Mouse (Mus musculus): ENCODE results near the gene Arsg. TPM values are rescaled to one million over a fixed set of nuclear protein-coding genes. Genes with fewer than 3 reads are reported as not detected.

Arsg gene
- polyA plus RNA-seq, 1 experiment = 0.51 TPM

- Histone ChIP-seq H3K79me3 (ENCODE audit: low read depth) (no peaks in the 10 kb centered on the region), H3K4me3 (ENCODE audit: insufficient read depth, poor library complexity, severe bottlenecking) (no peak overlapping the region), H3ac (ENCODE audit: control insufficient read depth, insufficient read length, low read depth) (no peak overlapping the region), H3K36me3 (ENCODE audit: control insufficient read depth, insufficient read depth) (peaks cover 30% of the 10 kb centered on the region), H3K79me2 (ENCODE audit: control insufficient read depth, insufficient read depth) (no peaks in the 10 kb centered on the region), H3K27me3 (ENCODE audit: control insufficient read depth, insufficient read depth, insufficient read length) (no peaks in the 10 kb centered on the region)
- TF ChIP-seq MYOD1 (IDR thresholded peaks at IDR 0.05; ENCODE audit: control insufficient read depth, insufficient read length, low read depth) (no peak), USF1 (IDR thresholded peaks at IDR 0.05; ENCODE audit: low read depth) (no peak), CEBPB (IDR thresholded peaks at IDR 0.05; ENCODE audit: low read depth) (no peak), MAX (IDR thresholded peaks at IDR 0.05) (no peak), CTCF (IDR thresholded peaks at IDR 0.05; ENCODE audit: control insufficient read depth, insufficient read depth, insufficient read length) (no peak), MYOG (IDR thresholded peaks at IDR 0.05; ENCODE audit: control insufficient read depth, extremely low read depth, insufficient read length) (no peak), FOSL1 (IDR thresholded peaks at IDR 0.05; ENCODE audit: insufficient read depth, low read length, poor library complexity, severe bottlenecking) (no peak)
Measured at GRCm38 (mm10) chr11:109583986-109584385, 110.8 kb downstream of the Arsg start.

GRCm38 (mm10) chr11:109584843-109585713 is 111.9 kb downstream of the Arsg start:
- Histone ChIP-seq H3ac (ENCODE audit: control insufficient read depth, insufficient read length, low read depth) (no peak overlapping the region), H3K4me3 (ENCODE audit: insufficient read depth, poor library complexity, severe bottlenecking) (no peak overlapping the region), H3K27me3 (ENCODE audit: control insufficient read depth, insufficient read depth, insufficient read length) (no peaks in the 10 kb centered on the region), H3K79me2 (ENCODE audit: control insufficient read depth, insufficient read depth) (no peaks in the 10 kb centered on the region), H3K36me3 (ENCODE audit: control insufficient read depth, insufficient read depth) (peaks cover 19% of the 10 kb centered on the region), H3K79me3 (ENCODE audit: low read depth) (no peaks in the 10 kb centered on the region)
- no peak for TF ChIP-seq MYOD1 (IDR thresholded peaks at IDR 0.05; ENCODE audit: control insufficient read depth, insufficient read length, low read depth)
- peak; percentile 76 for TF ChIP-seq CTCF (IDR thresholded peaks at IDR 0.05; ENCODE audit: control insufficient read depth, insufficient read depth, insufficient read length)
- no peak for TF ChIP-seq MAX (IDR thresholded peaks at IDR 0.05)
- no peak for TF ChIP-seq CEBPB (IDR thresholded peaks at IDR 0.05; ENCODE audit: low read depth)
- TF ChIP-seq FOSL1 (IDR thresholded peaks at IDR 0.05; ENCODE audit: insufficient read depth, low read length, poor library complexity, severe bottlenecking) = no peak
- no peak for TF ChIP-seq USF1 (IDR thresholded peaks at IDR 0.05; ENCODE audit: low read depth)
- TF ChIP-seq MYOG (IDR thresholded peaks at IDR 0.05; ENCODE audit: control insufficient read depth, extremely low read depth, insufficient read length) = no peak

- Histone ChIP-seq H3K36me3 (ENCODE audit: control insufficient read depth, insufficient read depth) (peaks cover 18% of the 10 kb centered on the region), H3K79me2 (ENCODE audit: control insufficient read depth, insufficient read depth) (no peaks in the 10 kb centered on the region), H3K4me3 (ENCODE audit: insufficient read depth, poor library complexity, severe bottlenecking) (no peak overlapping the region), H3ac (ENCODE audit: control insufficient read depth, insufficient read length, low read depth) (no peak overlapping the region), H3K79me3 (ENCODE audit: low read depth) (no peaks in the 10 kb centered on the region), H3K27me3 (ENCODE audit: control insufficient read depth, insufficient read depth, insufficient read length) (no peaks in the 10 kb centered on the region)
- no peak for TF ChIP-seq MYOG (IDR thresholded peaks at IDR 0.05; ENCODE audit: control insufficient read depth, extremely low read depth, insufficient read length)
- TF ChIP-seq CEBPB (IDR thresholded peaks at IDR 0.05; ENCODE audit: low read depth) = no peak
- no peak for TF ChIP-seq FOSL1 (IDR thresholded peaks at IDR 0.05; ENCODE audit: insufficient read depth, low read length, poor library complexity, severe bottlenecking)
- TF ChIP-seq USF1 (IDR thresholded peaks at IDR 0.05; ENCODE audit: low read depth) = no peak
- no peak for TF ChIP-seq CTCF (IDR thresholded peaks at IDR 0.05; ENCODE audit: control insufficient read depth, insufficient read depth, insufficient read length)
- TF ChIP-seq MYOD1 (IDR thresholded peaks at IDR 0.05; ENCODE audit: control insufficient read depth, insufficient read length, low read depth) = no peak
- no peak for TF ChIP-seq MAX (IDR thresholded peaks at IDR 0.05)
Measured at GRCm38 (mm10) chr11:109586424-109586823, 113.2 kb downstream of the Arsg start.

GRCm38 (mm10) chr11:109587019-109587418 is 113.8 kb downstream of the Arsg start:
- Histone ChIP-seq H3K79me2 (ENCODE audit: control insufficient read depth, insufficient read depth) (no peaks in the 10 kb centered on the region), H3ac (ENCODE audit: control insufficient read depth, insufficient read length, low read depth) (no peak overlapping the region), H3K27me3 (ENCODE audit: control insufficient read depth, insufficient read depth, insufficient read length) (no peaks in the 10 kb centered on the region), H3K4me3 (ENCODE audit: insufficient read depth, poor library complexity, severe bottlenecking) (no peak overlapping the region), H3K36me3 (ENCODE audit: control insufficient read depth, insufficient read depth) (peaks cover 12% of the 10 kb centered on the region), H3K79me3 (ENCODE audit: low read depth) (no peaks in the 10 kb centered on the region)
- TF ChIP-seq CEBPB (IDR thresholded peaks at IDR 0.05; ENCODE audit: low read depth) (no peak), FOSL1 (IDR thresholded peaks at IDR 0.05; ENCODE audit: insufficient read depth, low read length, poor library complexity, severe bottlenecking) (no peak), CTCF (IDR thresholded peaks at IDR 0.05; ENCODE audit: control insufficient read depth, insufficient read depth, insufficient read length) (no peak), MAX (IDR thresholded peaks at IDR 0.05) (no peak), USF1 (IDR thresholded peaks at IDR 0.05; ENCODE audit: low read depth) (no peak), MYOG (IDR thresholded peaks at IDR 0.05; ENCODE audit: control insufficient read depth, extremely low read depth, insufficient read length) (no peak), MYOD1 (IDR thresholded peaks at IDR 0.05; ENCODE audit: control insufficient read depth, insufficient read length, low read depth) (no peak)

- Histone ChIP-seq H3K36me3 (ENCODE audit: control insufficient read depth, insufficient read depth) (peaks cover 11% of the 10 kb centered on the region), H3K79me3 (ENCODE audit: low read depth) (no peaks in the 10 kb centered on the region), H3K27me3 (ENCODE audit: control insufficient read depth, insufficient read depth, insufficient read length) (no peaks in the 10 kb centered on the region), H3ac (ENCODE audit: control insufficient read depth, insufficient read length, low read depth) (no peak overlapping the region), H3K4me3 (ENCODE audit: insufficient read depth, poor library complexity, severe bottlenecking) (no peak overlapping the region), H3K79me2 (ENCODE audit: control insufficient read depth, insufficient read depth) (no peaks in the 10 kb centered on the region)
- no peak for TF ChIP-seq MAX (IDR thresholded peaks at IDR 0.05)
- TF ChIP-seq MYOG (IDR thresholded peaks at IDR 0.05; ENCODE audit: control insufficient read depth, extremely low read depth, insufficient read length) = no peak
- TF ChIP-seq FOSL1 (IDR thresholded peaks at IDR 0.05; ENCODE audit: insufficient read depth, low read length, poor library complexity, severe bottlenecking) = no peak
- no peak for TF ChIP-seq CTCF (IDR thresholded peaks at IDR 0.05; ENCODE audit: control insufficient read depth, insufficient read depth, insufficient read length)
- TF ChIP-seq CEBPB (IDR thresholded peaks at IDR 0.05; ENCODE audit: low read depth) = no peak
Measured at GRCm38 (mm10) chr11:109587638-109588374, 114.6 kb downstream of the Arsg start.
